Mouse (Mus musculus): ENCODE data around the gene Ahsg.

Ahsg gene

DNA sequence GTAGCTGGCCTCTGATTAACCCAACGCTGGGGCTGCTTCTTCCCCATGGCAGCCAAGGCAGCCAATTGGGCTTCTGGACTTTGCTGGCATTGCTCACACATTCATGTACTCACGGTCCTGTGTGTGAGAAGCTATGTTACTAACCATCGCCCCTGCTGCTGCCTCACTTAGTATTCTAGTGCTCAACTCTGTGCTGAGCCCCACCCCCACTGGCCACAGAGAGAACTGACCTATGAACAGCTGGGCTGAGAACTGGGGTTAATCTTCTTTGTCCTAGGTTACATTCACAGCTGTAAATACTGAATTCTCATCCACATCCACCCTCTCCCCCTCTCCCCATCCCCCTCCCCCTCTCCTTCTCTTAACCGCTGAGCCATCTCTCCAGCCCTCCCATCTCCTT lies 2.2 kb upstream of the Ahsg start:
- DNase-seq (ENCODE audit: low read depth) = no peak

DNA sequence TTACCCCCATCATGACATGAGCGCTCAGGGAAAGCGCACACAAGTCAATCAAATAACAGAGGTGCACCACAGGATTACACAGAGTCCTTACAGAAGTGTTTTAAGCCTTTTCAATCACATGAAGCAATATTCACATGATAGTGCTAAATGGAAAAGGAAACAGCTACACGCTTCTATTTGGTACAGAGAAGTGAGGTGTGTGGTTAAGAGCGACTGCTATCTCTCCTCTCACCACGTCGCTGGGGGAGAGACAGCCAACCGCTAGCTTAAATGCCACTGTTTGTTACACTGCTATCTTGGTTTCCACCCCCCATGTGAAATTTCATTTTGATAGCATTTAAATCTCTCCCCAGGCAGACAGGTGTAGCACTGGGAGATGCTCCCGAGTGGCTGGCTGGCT lies 1.4 kb upstream of the Ahsg start:
- DNase-seq (ENCODE audit: low read depth) = no peak

DNA sequence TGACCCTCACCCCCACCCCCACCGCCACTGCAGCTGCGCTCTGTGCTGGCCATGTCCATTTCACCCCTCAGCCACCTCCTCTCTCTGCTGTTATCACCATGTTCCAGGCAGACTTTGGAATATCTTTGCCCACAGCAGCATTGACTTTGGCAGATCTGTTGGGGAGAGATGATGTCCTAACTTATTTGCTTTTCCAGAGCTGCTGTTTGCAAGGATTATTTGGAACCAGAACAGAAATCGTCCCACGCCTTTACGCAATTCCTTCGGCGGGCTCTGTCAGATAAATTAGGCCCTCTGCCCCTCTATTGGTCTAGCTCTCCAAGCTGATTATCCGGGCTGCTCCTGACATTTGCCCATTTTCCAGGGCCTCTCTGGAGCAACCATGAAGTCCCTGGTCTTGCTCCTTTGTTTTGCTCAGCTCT lies 667 bp downstream of the Ahsg start:
- no peak for DNase-seq (ENCODE audit: low read depth)

DNA sequence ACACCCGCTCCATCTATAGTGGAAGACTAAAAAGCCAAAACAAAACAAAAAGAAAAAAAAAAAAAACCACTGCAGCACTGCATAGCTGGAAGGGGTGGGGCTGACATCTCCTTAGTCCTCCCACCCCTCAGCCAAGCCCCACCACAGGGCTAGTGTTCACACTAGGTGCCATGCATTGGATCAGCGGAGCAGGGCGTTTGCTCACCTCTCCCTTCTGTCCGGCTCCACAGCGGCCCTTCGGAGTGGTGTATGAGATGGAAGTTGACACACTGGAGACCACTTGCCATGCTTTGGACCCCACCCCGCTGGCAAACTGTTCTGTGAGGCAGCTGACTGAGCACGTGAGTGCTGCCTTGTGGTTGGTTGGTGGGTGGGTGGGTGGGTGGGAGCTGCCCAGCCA lies 3.0 kb downstream of the Ahsg start:
- DNase-seq (ENCODE audit: low read depth) = no peak

DNA sequence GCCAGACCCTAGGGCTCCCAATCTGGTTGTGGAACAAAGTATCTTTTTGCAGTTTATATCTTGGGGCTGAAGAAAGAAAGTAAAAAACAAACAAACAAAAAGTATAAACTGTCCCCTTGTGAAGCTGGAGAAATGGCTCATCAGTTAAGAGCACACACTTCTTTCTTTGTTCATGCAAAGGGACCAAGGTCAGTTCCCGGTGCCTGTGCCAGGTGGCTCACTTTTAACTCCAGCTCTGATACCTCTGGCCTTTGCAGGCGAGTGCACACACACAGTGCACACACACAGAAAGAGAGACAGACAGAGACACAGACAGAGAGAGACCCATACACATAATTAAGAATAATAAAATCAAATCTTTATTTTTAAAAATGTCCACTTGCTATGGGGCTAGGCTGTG lies 5.5 kb downstream of the Ahsg start:
- no peak for DNase-seq (ENCODE audit: low read depth)

DNA sequence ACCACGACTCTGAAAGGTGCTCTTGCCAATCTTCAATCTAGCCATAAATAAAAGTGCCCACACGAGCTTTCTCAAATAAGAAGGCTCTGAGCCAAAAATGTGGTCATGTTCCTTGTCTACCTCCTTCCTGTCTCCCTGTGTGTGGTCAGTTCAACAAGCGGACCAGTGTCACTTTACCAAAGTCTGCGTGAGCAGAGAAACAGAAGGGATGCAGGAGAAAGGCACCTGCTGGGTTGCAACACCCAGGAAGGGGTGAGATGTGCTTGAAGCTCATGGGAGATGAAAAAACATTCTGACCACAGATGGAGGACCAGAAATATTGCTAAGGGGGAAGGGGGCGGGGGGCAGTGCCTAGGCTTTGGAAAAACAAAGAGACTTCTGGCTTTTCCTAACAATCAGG lies 8.3 kb downstream of the Ahsg start:
- no peak for DNase-seq (ENCODE audit: low read depth)

DNA sequence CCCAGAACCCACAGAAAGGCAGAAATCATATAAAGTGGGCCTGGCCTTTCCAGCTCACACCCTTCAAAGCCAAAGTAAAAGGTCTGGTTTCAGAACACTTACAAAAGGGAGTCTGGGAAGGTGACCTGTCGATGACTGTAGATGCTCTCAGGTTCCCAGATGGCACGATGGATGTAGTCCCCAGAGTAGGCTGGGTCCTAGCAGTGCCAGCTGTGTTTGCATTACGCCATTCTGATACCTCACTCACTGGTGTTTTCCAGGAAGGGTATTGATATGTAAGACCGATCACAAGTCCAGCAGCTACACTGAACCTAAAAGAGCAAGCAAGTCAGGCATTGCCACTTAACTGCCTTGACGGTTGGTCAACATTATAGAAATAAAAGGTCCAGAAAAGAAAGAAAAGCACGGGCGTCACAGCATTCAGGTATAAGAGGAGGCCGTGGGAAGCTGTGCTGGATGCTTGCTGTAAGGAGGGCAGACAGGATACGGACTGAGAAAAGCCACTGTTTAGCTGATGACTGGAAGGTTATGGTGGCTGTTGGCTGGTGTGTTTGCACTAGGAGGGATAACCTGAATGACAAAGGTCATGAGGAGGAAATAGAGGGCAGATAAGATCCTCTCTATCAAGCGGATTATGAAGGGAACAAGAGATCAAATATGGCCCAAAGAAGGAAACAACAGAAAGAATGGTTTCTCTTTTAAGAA lies 8.9 kb downstream of the Ahsg start:
- DNase-seq (ENCODE audit: low read depth) = no peak

DNA sequence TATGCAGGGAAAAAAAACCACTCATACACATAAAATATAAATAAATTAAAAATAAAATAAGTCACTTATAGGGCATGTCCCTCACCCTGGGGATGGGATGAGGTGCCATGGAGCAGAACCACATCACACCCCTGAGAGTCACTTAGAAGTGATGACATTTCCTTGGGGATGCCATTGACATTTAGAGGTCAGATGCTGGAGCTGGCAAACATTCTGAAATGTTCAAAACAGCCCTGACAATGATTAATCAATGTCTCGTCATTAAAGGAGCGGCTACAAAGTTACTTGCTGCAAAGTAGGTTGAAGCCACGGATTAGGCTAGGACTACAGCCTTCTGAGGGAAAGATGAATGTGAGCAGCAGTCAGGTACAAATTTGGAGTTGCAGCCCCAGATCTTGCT lies 10.2 kb downstream of the Ahsg start:
- DNase-seq (ENCODE audit: low read depth) = no peak

DNA sequence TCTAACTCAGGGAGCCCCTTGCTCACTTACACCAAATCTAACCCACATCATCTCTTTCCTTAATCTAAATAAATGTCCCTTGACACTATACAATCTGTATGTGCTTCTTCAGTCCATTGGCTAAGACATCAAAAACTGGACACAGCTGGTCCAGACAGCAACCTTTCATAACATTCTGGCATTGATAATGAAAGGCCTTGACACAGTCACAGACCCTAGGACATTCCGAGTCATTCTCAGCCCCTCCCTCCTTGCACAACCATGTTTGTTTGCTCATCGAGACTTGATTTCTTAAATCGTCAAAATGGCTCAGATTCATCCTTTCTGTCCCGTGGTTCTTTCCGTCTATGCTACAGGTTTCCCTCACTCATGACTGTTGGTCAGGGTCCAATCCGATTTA lies 18.2 kb downstream of the Ahsg start:
- DNase-seq (ENCODE audit: low read depth) = no peak

DNA sequence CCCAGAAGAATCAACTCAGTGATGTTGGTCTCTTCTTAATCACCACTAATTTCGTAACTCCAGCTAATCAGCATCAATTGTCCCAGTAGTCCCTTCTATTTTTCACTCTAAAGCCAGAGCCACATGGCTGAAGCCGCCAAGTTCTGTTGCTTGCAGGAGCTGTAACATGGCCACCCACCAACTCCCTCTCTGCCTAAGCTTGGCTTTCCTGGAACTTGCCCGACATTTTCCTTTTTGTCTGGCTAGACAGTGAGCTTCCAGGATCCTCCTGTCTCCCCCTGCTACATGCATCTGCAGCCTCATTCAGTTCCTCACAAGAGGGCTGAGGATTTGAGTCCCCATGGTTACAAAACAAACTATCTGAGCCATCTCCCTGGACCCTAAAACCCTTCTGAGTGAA lies 20.9 kb downstream of the Ahsg start:
- DNase-seq (ENCODE audit: low read depth) = no peak

DNA sequence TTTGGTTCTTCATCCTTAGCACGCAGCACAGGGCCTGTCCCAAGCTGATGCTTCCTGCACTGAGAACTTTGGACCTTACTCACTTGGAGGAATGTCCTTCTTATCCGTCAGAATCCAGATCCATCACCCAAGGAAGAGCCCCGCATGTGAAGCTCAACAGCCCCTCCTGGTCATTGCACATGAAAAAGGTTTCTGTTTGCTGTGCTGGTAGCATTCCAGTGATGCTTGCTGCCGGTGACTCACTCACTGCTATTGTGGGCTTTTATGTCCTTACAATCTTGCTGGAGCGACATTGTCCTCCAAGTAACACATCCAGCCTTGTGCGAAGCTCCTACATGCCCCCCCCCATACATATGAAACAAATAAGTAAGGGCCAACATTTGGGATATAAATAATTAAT lies 21.8 kb downstream of the Ahsg start:
- DNase-seq (ENCODE audit: low read depth) = peak; percentile 61

DNA sequence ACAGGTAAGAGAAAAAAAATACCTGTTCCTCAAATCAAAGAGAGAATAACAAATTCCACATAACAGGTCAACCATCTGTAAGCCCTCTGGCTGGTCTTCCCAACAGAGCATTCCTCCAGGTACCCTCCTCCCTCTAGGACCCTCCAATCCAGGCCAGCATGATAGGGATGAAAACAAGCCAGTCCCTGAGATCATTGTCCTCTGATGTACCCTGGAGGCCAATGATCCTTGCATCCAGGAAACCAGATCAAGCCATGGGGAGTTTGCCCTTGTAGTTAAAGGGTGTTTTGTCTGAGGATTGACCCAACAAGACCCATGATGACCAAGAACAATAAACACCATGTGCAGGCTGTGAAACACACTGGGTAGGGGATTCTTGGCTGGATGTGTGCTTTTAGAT lies 23.2 kb downstream of the Ahsg start:
- no peak for DNase-seq (ENCODE audit: low read depth)

DNA sequence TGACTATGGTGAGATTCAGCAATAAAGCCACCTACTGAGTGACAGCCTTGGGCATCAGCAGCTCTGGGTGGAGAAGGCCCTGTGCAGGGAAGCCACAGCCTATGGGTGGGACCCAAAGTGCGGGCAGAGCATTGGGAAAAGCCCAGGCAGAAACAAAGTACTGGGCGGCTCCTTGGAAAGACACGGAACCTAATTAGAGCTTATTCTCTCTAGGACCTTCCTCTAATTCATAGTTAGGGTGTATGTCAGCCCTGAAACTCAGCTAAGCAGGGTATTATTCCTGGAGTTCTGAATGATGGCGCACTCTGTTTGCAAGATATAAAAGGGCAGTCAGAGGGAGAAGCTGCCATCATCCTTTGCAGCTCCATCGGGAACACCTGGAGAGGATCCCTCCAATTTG lies 27.0 kb downstream of the Ahsg start, which contains the start of gene Fetub:
Gene Fetub, plus strand, starts transcription at position 301 of the 400 bp plus-strand sequence.
- no peak for DNase-seq (ENCODE audit: low read depth)

DNA sequence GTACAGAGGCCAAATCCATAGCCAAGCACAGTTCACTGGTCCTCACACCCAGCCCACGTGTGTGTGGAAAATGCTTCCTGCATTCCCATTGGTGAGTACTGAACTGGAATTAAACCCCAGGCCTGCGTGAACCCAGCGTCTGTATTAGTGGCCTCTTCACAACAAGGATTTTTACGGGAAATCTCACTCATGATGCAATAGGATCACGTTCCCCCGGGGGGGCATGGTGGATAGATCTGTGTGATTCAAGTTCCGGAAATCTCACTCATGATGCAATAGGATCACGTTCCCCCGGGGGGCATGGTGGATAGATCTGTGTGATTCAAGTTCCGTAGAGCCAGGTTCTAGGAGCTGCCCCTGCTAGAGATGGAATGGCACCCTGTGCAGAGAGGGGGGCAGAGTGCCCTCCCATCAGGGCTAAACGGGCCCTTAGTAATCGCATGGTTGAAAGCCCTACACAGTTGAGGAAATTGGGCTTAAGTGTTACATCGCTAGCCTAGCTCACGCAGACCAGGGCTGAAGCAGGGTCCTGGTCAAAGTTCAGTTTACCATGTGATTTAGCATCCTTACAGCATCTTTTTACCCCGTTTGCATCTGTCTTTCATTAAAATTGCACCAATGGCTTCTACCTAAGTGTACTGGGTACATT lies 27.7 kb downstream of the Ahsg start:
- DNase-seq (ENCODE audit: low read depth) = peak; percentile 66

DNA sequence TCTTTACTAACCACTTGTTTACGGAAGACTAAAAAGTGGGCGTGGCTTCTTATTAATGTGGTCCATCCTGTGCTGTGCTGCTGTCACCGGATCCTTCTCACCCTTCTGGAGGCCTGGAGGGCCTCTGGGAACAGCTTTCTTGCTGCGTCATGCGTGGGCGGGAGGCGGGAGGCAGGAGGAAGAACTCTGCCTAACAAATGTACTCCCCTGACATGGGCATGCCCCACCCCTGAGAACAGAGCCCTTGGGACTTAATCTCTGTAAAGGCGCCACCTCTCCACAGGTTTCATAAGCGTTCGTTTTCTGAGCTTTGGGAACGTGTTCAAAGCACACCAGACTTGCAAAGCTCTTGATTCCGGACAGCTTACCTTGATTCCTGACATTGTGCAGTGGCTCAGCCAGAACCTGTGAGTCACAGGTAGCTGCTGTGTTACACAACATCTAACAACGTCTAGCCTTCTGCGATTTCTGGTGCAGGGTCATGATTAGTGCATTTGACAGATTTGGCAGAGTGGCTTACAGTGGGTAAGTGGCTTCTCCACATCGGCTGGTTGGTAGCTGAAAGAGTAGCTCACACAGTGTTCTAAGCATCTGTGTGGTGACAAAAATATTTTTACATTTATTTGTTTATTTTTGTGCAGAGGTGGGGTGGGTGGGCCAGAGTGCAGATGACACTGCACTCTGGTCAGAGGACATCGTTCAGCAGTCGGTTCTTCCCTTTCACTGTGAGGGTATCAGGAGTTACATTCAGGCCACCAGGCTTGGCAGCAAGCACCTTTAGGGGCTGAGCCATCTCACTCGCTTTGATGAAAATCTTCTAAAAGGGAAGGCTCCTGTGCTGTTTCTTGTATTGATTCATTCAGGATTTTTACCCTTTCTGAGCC lies 29.1 kb downstream of the Ahsg start:
- peak; percentile 75 for DNase-seq (ENCODE audit: low read depth)

DNA sequence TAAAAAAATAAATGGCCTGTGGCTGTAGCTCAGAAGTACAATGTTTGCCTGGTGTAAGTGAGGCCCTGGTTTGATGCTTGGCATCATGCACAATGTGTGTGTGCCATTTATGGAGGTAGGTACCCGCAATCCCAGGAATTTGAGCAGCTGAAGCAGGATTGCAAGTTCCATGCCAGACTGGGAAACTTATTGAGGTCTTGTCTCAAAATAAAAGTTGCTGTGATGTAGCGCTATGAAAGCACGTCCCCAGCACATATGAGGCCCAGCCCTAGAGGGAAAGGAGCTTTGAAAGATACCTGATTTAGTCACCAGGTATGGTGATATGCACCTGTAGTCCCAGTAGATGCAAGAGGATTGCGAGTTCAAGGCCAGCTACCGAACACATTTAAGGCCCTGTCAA lies 30.7 kb downstream of the Ahsg start:
- no peak for DNase-seq (ENCODE audit: low read depth)

DNA sequence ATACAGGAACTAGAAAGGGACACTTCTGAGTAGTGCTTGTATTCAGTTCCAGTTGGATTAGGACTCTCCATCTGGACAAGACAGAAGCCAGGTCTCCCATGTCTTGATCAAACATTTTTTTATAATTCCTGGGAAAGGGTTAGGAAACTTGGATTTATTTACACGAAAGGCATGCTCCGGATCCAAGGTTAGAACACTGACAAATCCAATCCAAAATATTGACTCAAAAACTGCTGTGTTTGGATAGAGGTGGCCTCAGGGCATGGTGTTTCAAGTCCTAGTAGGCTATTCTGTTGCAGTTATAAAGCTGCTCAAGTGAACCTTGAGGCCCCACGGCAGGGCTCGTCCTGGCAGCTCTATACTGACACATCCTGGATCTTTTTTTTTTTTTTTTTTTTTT lies 31.4 kb downstream of the Ahsg start:
- DNase-seq (ENCODE audit: low read depth) = no peak

DNA sequence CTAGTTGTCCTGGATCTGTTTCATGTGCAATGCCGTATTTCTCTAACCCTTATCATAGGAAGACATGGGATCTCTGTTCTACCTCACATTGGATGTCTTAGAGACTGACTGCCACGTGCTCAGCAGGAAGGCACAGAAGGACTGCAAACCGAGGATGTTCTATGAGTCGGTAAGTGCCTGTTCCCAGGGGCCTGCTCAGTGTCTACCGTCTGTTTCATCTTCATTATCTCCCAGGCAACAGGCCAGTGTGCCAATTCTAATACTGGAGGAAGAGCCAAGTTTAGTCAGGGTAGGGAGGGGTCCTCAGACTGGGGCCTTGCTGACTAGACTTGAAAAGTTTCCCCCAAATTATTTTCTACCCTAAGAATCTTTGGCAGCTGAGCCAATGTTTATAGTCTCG lies 38.5 kb downstream of the Ahsg start:
- DNase-seq (ENCODE audit: low read depth) = no peak

DNA sequence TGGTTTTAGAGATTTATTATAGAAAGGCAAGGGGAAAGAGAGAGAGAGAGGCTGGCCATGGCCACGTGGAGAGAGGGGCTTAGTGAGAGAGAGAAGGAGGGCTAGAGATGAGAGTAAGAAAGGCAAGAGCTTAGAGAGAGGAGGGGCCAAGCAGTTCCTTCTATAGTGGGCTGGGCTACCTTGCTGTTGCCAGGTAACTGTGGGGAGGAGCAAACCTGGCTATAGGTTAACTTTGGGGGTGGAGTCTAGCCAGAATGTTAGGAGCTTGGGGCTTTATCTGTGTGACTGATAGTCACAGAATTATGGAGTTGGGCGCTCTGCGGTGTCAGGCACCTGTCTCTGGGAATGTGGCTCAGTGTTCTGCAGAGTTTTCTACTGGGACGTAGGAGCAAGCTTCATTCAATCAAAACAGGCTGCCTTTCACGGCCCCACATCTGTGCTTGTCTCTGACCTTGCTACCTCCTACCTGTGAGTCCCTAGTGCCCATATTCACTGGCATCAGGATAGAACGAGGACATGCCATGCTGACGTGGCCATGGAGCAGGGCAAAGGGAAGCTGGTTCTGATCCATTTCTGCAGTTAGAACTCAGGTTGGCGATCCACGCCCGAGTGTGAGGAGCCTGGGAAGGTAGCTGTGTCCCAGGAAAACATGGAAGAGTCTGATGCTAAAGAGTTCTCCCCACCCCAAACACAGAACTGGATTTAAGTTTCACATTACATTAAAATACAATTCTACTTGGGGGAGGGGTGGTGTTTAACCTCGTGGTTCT lies 40.5 kb downstream of the Ahsg start:
- DNase-seq (ENCODE audit: low read depth) = no peak

DNA sequence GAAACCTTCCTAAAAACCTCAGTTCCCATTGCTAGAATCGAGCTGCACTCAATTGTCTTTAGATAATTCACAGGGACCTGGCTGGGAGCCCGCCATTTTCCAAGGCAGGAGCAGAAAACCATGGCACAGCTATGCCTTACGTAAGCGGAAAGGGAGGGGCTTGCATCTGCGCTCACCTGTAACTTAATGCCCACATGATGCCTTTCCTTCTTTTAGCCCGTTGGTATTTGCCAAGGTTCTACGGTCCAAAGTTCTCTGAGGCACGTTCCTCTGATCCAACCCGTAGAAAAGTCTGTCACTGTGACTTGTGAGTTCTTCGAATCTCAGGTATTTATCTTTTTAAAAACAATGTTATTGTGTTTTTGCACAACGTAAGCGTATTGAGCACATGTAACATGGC lies 46.6 kb downstream of the Ahsg start:
- DNase-seq (ENCODE audit: low read depth) = no peak

DNA sequence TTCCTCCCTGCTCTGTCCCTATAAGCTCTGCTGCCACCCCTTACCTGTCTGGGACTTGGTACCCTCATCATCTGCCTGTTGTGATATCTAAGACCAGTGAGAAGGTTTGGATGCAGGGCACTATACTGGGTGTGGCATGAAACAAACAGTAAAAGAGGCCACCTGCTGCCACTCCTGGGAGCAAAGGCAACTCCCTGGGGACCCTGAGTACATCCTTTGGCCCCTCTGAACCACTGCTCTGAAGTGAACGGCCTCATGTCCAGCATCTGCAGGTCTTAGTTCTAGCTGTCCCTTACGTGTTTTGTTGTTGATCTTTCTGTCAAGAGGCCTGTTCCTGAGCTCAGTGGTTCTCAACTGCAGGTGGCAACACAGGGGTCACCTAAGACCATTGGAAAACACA lies 47.5 kb downstream of the Ahsg start:
- no peak for DNase-seq (ENCODE audit: low read depth)

DNA sequence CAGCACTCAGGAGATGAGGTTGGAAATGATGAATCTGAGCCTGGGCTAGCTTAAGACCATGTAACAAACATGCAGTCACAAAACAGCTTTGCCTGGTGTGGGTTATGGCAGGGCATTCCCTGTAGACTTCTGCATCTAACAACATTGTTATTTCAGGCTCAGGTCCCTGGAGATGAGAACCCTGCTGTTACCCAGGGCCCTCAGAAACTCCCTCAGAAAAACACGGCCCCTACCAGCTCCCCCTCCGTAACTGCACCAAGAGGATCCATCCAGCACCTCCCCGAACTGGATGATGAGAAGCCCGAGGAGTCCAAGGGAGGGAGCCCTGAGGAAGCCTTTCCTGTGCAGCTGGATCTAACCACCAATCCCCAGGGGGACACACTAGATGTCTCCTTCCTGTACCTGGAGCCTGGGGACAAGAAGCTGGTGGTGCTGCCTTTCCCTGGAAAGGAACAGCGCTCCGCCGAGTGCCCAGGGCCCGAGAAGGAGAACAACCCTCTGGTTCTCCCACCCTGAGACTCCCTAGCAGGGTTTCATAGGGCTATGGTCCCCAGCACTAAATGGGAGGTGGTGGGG lies 48.1 kb downstream of the Ahsg start:
- DNase-seq (ENCODE audit: low read depth) = no peak
